Mouse (Mus musculus): Measurements from ENCODE around the gene Rpl6. TPM values are rescaled to one million over a fixed set of nuclear protein-coding genes. Genes with fewer than 3 reads are reported as not detected.
A peak's percentile ranks its signal among the peaks of the same experiment; 100 is the strongest.

The Rpl6 gene
- polyA plus RNA-seq, 1 experiment from 2014 or later = 639 TPM

- H3K9ac ChIP-seq = no peak overlapping the region
- H3K4me1 ChIP-seq = 0 out of 2 replicates have a peak, but pooled peaks cover 2% of the 10 kb centered on the region
- WGBS = 92% methylated on average over 2 of the region's 2 CpGs
- H3K9me3 ChIP-seq (replicated peaks) = no peaks in the 10 kb centered on the region
- H3K4me3 ChIP-seq (replicated peaks) = no peak overlapping the region
- H3K4me2 ChIP-seq = no peak overlapping the region
- no peak overlapping the region for H3K27ac ChIP-seq
- ATAC-seq (replicated peaks; ENCODE audit: low FRiP score) = no peak
- no peaks in the 10 kb centered on the region for H3K36me3 ChIP-seq
- H3K27me3 ChIP-seq = no peaks in the 10 kb centered on the region
Measured at GRCm38 (mm10) chr5:121229182-121229581, 24.9 kb downstream of the Rpl6 start.

- H3K9ac ChIP-seq = no peak overlapping the region
- 81% methylated on average over 9 of the region's 9 CpGs for WGBS
- ATAC-seq (replicated peaks; ENCODE audit: low FRiP score) = no peak
Measured at GRCm38 (mm10) chr5:121230811-121231210, 26.5 kb downstream of the Rpl6 start.

GRCm38 (mm10) chr5:121232789-121233188 lies 28.5 kb downstream of the Rpl6 start:
- ATAC-seq (replicated peaks; ENCODE audit: low FRiP score) = no peak
- no peak overlapping the region for H3K4me2 ChIP-seq
- H3K4me1 ChIP-seq = no peaks in the 10 kb centered on the region
- H3K36me3 ChIP-seq = no peaks in the 10 kb centered on the region
- no peak overlapping the region for H3K27ac ChIP-seq
- WGBS = 95% methylated on average over 1 of the region's 1 CpGs
- H3K4me3 ChIP-seq (replicated peaks) = no peak overlapping the region
- no peaks in the 10 kb centered on the region for H3K27me3 ChIP-seq
- H3K9me3 ChIP-seq (replicated peaks) = no peaks in the 10 kb centered on the region
- no peak overlapping the region for H3K9ac ChIP-seq

More at GRCm38 (mm10) chr5:121230811-121231210, 26.5 kb downstream of the Rpl6 start:
- Histone ChIP-seq H3K27me3 (no peaks in the 10 kb centered on the region), H3K4me1 (0 out of 2 replicates have a peak, but pooled peaks cover 2% of the 10 kb centered on the region), H3K4me2 (no peak overlapping the region), H3K4me3 (replicated peaks) (no peak overlapping the region), H3K36me3 (no peaks in the 10 kb centered on the region), H3K27ac (no peak overlapping the region), H3K9me3 (replicated peaks) (no peaks in the 10 kb centered on the region)

GRCm38 (mm10) chr5:121233726-121234125 lies 29.4 kb downstream of the Rpl6 start:
- no peaks in the 10 kb centered on the region for H3K4me1 ChIP-seq
- H3K4me2 ChIP-seq = no peak overlapping the region
- H3K4me3 ChIP-seq (replicated peaks) = no peak overlapping the region
- no peaks in the 10 kb centered on the region for H3K9me3 ChIP-seq (replicated peaks)
- no peaks in the 10 kb centered on the region for H3K27me3 ChIP-seq
- no peak overlapping the region for H3K27ac ChIP-seq
- no peaks in the 10 kb centered on the region for H3K36me3 ChIP-seq
- 89% methylated on average over 2 of the region's 2 CpGs for WGBS
- no peak overlapping the region for H3K9ac ChIP-seq
- ATAC-seq (replicated peaks; ENCODE audit: low FRiP score) = no peak

- H3K27ac ChIP-seq = no peak overlapping the region
- H3K4me3 ChIP-seq (replicated peaks) = no peak overlapping the region
- no peaks in the 10 kb centered on the region for H3K9me3 ChIP-seq (replicated peaks)
- 0 out of 2 replicates have a peak, but pooled peaks cover 3% of the 10 kb centered on the region for H3K4me1 ChIP-seq
- no peak overlapping the region for H3K4me2 ChIP-seq
- 63% methylated on average over 5 of the region's 5 CpGs for WGBS
- no peaks in the 10 kb centered on the region for H3K27me3 ChIP-seq
- no peak overlapping the region for H3K9ac ChIP-seq
- no peaks in the 10 kb centered on the region for H3K36me3 ChIP-seq
- ATAC-seq (replicated peaks; ENCODE audit: low FRiP score) = peak; percentile 78; the same call in 1 of the 2 replicates
Measured at GRCm38 (mm10) chr5:121236171-121236570, 31.9 kb downstream of the Rpl6 start.

GRCm38 (mm10) chr5:121238208-121238607 lies 33.9 kb downstream of the Rpl6 start:
- no peak for ATAC-seq (replicated peaks; ENCODE audit: low FRiP score)
- Histone ChIP-seq H3K4me2 (no peak overlapping the region), H3K36me3 (no peaks in the 10 kb centered on the region), H3K4me1 (0 out of 2 replicates have a peak, but pooled peaks cover 3% of the 10 kb centered on the region), H3K4me3 (replicated peaks) (no peak overlapping the region), H3K9me3 (replicated peaks) (no peaks in the 10 kb centered on the region), H3K27me3 (no peaks in the 10 kb centered on the region), H3K27ac (no peak overlapping the region), H3K9ac (no peak overlapping the region)
- 66% methylated on average over 2 of the region's 2 CpGs for WGBS

GRCm38 (mm10) chr5:121239846-121240245 lies 35.6 kb downstream of the Rpl6 start:
- H3K36me3 ChIP-seq = no peaks in the 10 kb centered on the region
- 61% methylated on average over 5 of the region's 5 CpGs for WGBS
- H3K4me1 ChIP-seq = 0 out of 2 replicates have a peak, but pooled peaks cover 3% of the 10 kb centered on the region
- H3K4me3 ChIP-seq (replicated peaks) = no peak overlapping the region
- no peak overlapping the region for H3K27ac ChIP-seq
- no peaks in the 10 kb centered on the region for H3K9me3 ChIP-seq (replicated peaks)
- H3K27me3 ChIP-seq = no peaks in the 10 kb centered on the region
- H3K9ac ChIP-seq = no peak overlapping the region
- no peak for ATAC-seq (replicated peaks; ENCODE audit: low FRiP score)
- no peak overlapping the region for H3K4me2 ChIP-seq

GRCm38 (mm10) chr5:121241182-121241581 lies 36.9 kb downstream of the Rpl6 start:
- H3K4me1 ChIP-seq = peaks cover 6% of the 10 kb centered on the region; the same call in 1 of the 2 replicates
- no peaks in the 10 kb centered on the region for H3K36me3 ChIP-seq
- ATAC-seq (replicated peaks; ENCODE audit: low FRiP score) = no peak
- no peak overlapping the region for H3K27ac ChIP-seq
- no peak overlapping the region for H3K9ac ChIP-seq
- no peak overlapping the region for H3K4me3 ChIP-seq (replicated peaks)
- no peak overlapping the region for H3K4me2 ChIP-seq
- H3K27me3 ChIP-seq = no peaks in the 10 kb centered on the region
- H3K9me3 ChIP-seq (replicated peaks) = no peaks in the 10 kb centered on the region

- no peak; the same call in 1 of the 2 replicates for ATAC-seq (replicated peaks; ENCODE audit: low FRiP score)
- H3K4me3 ChIP-seq (replicated peaks) = no peak overlapping the region
- WGBS = 44% methylated on average over 1 of the region's 1 CpGs
Measured at GRCm38 (mm10) chr5:121242261-121242660, 38.0 kb downstream of the Rpl6 start.

GRCm38 (mm10) chr5:121242701-121243100 lies 38.4 kb downstream of the Rpl6 start:
- ATAC-seq (replicated peaks; ENCODE audit: low FRiP score) = no peak
- no peak overlapping the region for H3K27ac ChIP-seq
- H3K4me2 ChIP-seq = no peak overlapping the region
- H3K9me3 ChIP-seq (replicated peaks) = no peaks in the 10 kb centered on the region
- no peak overlapping the region for H3K9ac ChIP-seq
- H3K27me3 ChIP-seq = no peaks in the 10 kb centered on the region
- H3K4me3 ChIP-seq (replicated peaks) = no peak overlapping the region
- no peaks in the 10 kb centered on the region for H3K36me3 ChIP-seq
- peaks cover 6% of the 10 kb centered on the region; the same call in 1 of the 2 replicates for H3K4me1 ChIP-seq
- WGBS = 93% methylated on average over 1 of the region's 1 CpGs

More at GRCm38 (mm10) chr5:121242261-121242660, 38.0 kb downstream of the Rpl6 start:
- Histone ChIP-seq H3K4me2 (no peak overlapping the region), H3K36me3 (no peaks in the 10 kb centered on the region), H3K4me1 (peaks cover 6% of the 10 kb centered on the region; the same call in 1 of the 2 replicates), H3K9me3 (replicated peaks) (no peaks in the 10 kb centered on the region), H3K27me3 (no peaks in the 10 kb centered on the region), H3K27ac (no peak overlapping the region), H3K9ac (no peak overlapping the region)

GRCm38 (mm10) chr5:121243676-121244364 lies 39.5 kb downstream of the Rpl6 start:
- WGBS = 81% methylated on average over 1 of the region's 1 CpGs
- H3K36me3 ChIP-seq = no peaks in the 10 kb centered on the region

GRCm38 (mm10) chr5:121244365-121244731 lies 40.1 kb downstream of the Rpl6 start:
- Histone ChIP-seq H3K9ac (no peak overlapping the region), H3K27me3 (no peaks in the 10 kb centered on the region), H3K36me3 (no peaks in the 10 kb centered on the region), H3K27ac (no peak overlapping the region), H3K9me3 (replicated peaks) (no peaks in the 10 kb centered on the region), H3K4me1 (peaks cover 6% of the 10 kb centered on the region; the same call in 1 of the 2 replicates), H3K4me2 (no peak overlapping the region), H3K4me3 (replicated peaks) (no peak overlapping the region)
- WGBS = 93% methylated on average over 5 of the region's 5 CpGs
- ATAC-seq (replicated peaks; ENCODE audit: low FRiP score) = no peak

More at GRCm38 (mm10) chr5:121243676-121244364, 39.5 kb downstream of the Rpl6 start:
- no peak overlapping the region for H3K4me3 ChIP-seq (replicated peaks)
- H3K9me3 ChIP-seq (replicated peaks) = no peaks in the 10 kb centered on the region
- H3K9ac ChIP-seq = no peak overlapping the region
- ATAC-seq (replicated peaks; ENCODE audit: low FRiP score) = no peak
- H3K4me2 ChIP-seq = no peak overlapping the region
- no peaks in the 10 kb centered on the region for H3K27me3 ChIP-seq
- peaks cover 6% of the 10 kb centered on the region; the same call in 1 of the 2 replicates for H3K4me1 ChIP-seq
- H3K27ac ChIP-seq = no peak overlapping the region
